Mouse (Mus musculus) heart, adult 9 months (tissue): ENCODE results near the gene Capn8.
A peak's percentile ranks its signal among the peaks of the same experiment; 100 is the strongest.

Experiments used
- DNase-seq, 2 experiments: peaks; one replicate each; pipeline ENCODE4 v3.0.0; 2022; ENCODE audit warnings: low spot score in 2 of 2

The Capn8 gene

GRCm38 (mm10) chr1:182564408-182565120 is at the start of gene Capn8:
Gene Capn8 (plus strand): TSS chr1:182565007.
- no peak for DNase-seq

GRCm38 (mm10) chr1:182516758-182517676 is 47.8 kb upstream of the Capn8 start, which contains the start of gene Capn2:
Gene Capn2 (minus strand): TSS chr1:182517608.
- peak; percentile 87 to 88 for DNase-seq

- DNase-seq, result no peak
Measured at GRCm38 (mm10) chr1:182517677-182518011, 47.2 kb upstream of the Capn8 start.

- DNase-seq, result no peak
Measured at GRCm38 (mm10) chr1:182518143-182518680, 46.6 kb upstream of the Capn8 start.

- no peak for DNase-seq
Measured at GRCm38 (mm10) chr1:182518811-182519210, 46.0 kb upstream of the Capn8 start.

GRCm38 (mm10) chr1:182519341-182519740 is 45.5 kb upstream of the Capn8 start:
- no peak for DNase-seq

GRCm38 (mm10) chr1:182520091-182520937 is 44.5 kb upstream of the Capn8 start:
- peak; percentile 79 to 83 for DNase-seq

DNA sequence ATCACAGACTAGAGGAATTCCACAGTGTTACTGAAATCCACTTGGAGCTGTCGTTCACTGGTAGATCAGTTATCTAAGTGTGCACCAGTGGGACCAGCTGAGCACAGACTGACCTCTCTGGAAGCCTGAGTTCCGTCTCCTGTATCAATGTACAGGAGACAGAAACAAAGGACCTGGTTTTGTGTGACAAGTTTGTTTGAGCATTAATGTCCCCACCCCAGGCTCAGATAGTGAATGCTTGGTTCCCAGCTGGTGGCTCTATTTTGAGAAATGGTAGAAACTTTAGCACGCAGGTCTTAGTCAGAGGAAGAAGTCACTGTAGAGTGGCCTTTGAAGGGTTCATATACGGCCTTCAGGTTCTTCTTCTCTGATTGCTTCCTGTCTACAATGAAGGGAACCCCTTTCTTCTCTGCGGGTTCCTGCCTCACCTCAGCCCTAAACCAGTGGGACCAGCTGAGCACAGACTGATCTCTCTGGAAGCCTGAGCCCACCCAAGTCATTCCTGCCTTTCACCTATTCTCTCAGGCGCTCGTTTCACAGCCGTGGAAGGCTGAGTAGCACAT is 43.8 kb upstream of the Capn8 start:
- DNase-seq, result no peak

GRCm38 (mm10) chr1:182522961-182523360 is 41.8 kb upstream of the Capn8 start:
- DNase-seq, result no peak

- DNase-seq, result no peak
Measured at GRCm38 (mm10) chr1:182523692-182524091, 41.1 kb upstream of the Capn8 start.

DNA sequence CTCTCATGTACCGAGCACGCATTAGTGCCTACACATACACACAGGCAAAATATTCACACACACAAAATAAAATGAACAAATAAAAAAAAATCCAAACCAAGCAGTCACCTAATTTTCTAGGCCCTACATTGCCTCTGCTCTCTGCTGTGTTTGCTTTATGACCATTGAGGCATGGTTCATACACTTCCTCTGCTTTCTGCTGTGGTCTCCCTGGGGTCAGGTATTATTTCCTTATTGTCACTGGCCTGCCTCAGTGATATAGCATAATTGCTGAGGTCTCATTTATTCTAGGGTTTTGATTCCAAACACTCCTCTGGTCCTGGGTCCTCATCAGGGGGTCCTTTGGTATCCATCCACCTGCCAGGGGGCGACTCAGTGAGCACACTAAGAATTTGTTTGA is 39.2 kb upstream of the Capn8 start:
- DNase-seq, result no peak

GRCm38 (mm10) chr1:182527261-182527766 is 37.5 kb upstream of the Capn8 start:
- DNase-seq, result no peak

- peak; percentile 51 to 62 for DNase-seq
Measured at GRCm38 (mm10) chr1:182527921-182528858, 36.6 kb upstream of the Capn8 start.

GRCm38 (mm10) chr1:182533583-182533982 is 31.2 kb upstream of the Capn8 start:
- no peak for DNase-seq

- no peak for DNase-seq
Measured at GRCm38 (mm10) chr1:182535080-182535481, 29.7 kb upstream of the Capn8 start.

DNA sequence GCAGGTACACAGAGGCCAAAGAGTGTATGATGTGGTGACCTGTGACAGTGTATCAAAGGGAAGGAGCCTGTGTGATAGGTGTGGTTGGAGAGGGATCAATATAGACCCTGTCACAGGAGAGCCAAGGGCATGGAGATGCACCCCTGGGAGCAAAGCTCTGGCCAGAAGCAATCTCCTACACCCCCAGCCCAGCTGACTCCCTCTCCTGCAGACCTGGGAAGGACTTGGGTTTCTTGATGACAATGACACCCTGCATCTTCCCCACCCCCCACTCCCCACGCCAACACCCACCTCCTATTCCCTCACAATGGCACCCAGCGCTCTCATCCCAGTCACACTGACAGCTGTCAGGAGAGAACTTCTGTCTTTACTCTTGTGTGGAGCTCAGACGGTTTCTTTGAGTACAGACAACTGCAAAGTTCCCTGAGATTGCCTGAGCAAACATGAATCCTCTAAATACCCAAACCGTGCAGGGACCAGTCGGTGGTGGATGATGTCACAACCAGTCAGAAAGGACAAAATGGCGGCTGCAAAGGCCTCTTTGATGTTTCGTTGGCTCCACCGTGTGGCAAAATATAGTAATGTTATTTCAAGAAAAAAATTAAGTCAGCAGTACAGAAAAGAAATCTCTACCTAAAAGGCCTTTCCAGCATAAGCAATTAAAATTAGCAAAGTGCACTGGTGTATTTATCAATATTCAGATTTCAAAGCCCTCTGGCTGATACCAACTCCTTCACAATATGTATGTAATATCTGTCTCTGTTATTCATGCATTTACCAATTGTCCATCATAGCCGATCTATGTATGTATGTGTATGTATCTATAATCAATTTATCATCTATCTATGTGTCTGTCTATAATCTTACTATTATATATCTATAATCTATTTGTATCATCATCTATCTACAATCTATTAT is 25.5 kb upstream of the Capn8 start:
- DNase-seq, result peak; percentile 70 to 82

GRCm38 (mm10) chr1:182542110-182542509 is 22.7 kb upstream of the Capn8 start:
- no peak for DNase-seq

DNA sequence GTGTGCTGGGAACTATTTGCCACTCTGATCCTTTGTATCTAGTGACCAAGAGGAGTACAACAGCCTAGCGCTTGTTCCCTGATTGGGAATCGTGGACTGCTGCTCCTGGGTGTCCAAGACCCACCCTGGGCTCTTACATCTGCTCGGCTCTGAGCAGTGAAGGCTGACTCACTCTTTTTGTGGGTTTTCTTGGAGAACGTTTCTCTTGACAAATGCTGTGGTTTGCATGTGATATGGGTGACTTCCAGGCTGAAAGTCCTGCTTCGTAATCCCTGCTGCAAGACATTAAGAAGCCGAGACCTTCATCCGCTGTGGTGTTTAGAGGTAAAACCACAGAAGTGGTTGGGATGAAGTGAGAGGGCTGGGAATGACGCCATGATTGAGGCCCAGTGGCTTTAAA is 21.7 kb upstream of the Capn8 start:
- DNase-seq, result no peak

DNA sequence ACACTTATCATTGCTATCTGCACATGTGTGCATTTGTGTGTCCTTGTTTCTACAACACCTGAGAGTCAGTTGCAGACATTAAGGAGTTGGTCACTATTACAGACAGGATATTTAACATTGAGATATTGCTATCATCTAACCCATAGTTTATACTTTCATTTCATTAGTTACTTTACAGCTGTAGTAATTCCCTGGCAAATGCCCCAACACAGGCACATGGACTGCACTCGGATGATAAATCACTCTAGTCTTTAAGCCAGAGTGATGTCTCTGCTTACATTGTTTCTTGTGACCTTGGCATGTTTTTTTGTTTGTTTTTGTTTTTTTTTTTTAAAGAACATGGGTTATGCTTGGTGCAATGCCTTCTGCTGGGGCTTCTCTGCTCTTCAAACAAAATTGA is 20.9 kb upstream of the Capn8 start:
- DNase-seq, result no peak
